Mouse (Mus musculus): ENCODE measurements at regions not wholly inside any gene's neighbourhood (a gene's known extent, or its start where the extent isn't known, plus 50 kb on each side); places are given as distances from the start of the nearest gene placed in this dataset.

DNA sequence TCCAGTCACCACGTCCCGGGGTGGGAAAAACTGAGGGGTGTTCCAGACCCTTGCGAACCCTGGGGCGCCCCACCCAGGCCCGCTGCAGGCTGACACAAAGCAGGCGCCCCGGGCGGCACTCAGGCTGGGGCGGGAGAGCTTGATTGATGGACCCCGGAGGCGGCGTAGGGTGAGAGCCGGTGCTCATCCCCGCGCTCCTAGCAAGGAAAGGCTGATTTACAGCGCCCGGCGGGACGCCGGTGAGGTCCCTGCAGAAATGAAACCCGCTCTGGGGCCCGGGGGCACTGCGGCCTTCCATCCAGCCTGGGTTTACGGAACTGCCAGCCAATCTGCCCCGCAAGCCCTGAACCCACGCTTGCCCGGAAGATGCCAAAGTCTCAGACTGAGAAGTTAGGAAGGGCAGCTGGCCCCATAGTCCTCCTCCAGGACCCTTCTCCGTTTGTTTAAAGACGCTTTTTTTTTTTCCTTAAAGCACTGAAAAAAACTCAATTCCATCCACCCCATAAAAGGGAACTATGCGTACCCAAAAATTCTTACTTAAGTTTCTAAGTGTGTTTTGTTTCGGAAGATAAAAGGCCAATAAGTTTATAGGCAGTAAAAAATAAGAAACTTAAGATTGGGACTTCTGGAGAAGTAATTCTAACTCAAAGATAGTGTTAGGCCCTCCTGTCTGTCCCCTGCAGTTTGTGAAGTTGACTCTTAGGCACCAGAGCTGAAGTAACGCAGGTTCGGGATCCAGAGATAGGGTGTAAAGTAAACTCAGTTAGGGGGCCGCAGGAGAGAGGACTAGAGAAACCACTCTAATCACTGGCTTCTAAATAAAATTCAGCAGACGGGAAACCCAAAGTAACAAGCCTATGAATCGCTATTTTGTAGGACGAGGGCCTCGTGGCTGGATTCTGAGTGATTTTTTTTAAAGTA lies 263.4 kb upstream of the Nfe2l3 start:
- intact Hi-C loops (cut with DNase I) = loop anchor here (2.0 to 5.0 kb wide), 6 partner anchors 42 to 490 kb away; no protein-coding TSS in a partner anchor
- DNase-seq (ENCODE audit: low spot score) = no peak

- DNase-seq (ENCODE audit: low spot score) = no peak
These were observed 262.5 kb upstream of the Nfe2l3 start for GRCm38 (mm10) chr6:51169971-51170411.

DNA sequence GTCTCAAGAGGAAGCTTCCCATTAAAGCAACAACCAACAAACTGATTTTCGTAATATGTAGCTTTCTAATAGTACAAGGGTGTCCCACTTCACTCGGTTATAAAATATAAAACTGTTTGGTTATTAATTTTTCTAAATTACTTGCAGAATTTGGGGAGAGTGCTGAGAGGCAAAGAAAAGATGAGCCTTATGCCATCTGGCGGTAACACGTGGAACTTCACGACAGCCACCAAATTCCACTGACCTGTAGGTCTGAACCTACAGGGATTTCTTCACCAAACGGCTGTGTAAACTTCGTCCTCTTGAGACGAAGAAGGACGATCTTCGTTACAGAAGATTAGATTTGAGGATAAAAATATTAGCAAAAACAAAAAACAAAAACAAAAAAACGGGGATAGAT lies 262.1 kb upstream of the Nfe2l3 start:
- no peak for DNase-seq (ENCODE audit: low spot score)
- intact Hi-C loops (cut with DNase I) = no loop called here

More at GRCm38 (mm10) chr6:51169971-51170411, 262.5 kb upstream of the Nfe2l3 start:
- intact Hi-C loops (cut with DNase I) = loop anchor here (2.0 to 5.0 kb wide), 6 partner anchors 43 to 491 kb away; no protein-coding TSS in a partner anchor

DNA sequence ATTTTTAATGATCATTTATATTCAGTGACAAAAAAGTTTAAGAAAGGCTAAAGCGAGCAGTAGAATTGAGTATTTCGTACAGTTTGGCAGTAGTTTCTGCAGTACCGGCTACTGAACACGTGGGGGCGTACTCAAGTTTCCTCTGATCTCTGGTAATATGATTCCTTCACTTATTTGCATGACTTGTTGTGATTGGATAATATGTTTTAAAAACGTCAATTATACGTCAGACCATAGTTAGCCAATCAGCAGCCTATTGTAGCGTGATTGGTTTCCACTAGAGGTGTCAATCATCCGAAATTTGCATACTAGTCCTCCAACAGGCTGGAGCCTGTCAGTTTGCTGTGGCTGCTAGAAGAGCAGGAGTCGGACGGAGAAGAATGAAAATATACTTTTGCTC lies 261.6 kb upstream of the Nfe2l3 start:
- peak; percentile 49 for DNase-seq (ENCODE audit: low spot score)
- intact Hi-C loops (cut with DNase I) = no loop called here

DNA sequence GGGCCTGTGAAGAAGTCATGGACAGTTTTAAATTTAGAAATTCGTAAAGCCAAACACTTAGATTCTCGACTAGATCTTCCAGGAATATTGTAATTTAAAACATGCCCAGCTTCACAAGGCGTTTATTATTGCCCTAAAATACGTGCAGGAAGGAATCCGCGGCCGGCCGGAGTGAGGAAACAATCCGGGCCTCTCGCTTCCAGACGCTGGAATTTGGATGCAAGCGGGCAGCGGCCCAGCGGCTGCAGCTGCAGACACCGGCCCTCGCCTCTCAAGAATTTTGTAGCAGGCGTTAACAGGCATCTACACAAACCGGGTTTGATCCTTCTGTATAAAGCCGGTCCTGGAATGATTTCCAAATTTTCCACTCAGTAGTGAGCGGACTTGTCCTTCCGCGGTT lies 260.7 kb upstream of the Nfe2l3 start:
- DNase-seq (ENCODE audit: low spot score) = no peak

DNA sequence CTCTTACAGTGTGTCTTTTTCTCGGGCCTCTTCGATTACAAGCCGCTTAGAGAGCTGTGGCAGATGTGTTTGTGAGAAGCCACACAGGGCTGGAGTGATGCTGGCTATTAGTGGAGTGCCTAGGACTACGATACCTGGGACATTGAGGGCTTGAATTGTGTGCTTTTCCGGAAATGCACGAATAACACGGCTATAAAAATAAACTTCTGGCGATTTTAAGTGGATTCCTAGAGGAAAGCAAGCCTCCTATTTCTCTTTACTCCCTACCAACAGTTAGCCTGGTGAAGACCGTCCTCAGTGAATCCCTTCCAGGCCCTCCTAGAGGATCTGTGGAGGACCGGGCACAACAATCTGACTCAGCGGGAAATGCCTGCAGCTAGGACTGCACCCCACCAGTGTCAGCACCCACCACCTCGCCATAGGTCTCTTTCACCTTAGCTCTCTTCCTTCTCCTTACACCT lies 260.1 kb upstream of the Nfe2l3 start:
- no peak for DNase-seq (ENCODE audit: low spot score)
- intact Hi-C loops (cut with DNase I) = no loop called here

More for the DNA sequence above, 260.7 kb upstream of the Nfe2l3 start:
- intact Hi-C loops (cut with DNase I) = no loop called here

DNA sequence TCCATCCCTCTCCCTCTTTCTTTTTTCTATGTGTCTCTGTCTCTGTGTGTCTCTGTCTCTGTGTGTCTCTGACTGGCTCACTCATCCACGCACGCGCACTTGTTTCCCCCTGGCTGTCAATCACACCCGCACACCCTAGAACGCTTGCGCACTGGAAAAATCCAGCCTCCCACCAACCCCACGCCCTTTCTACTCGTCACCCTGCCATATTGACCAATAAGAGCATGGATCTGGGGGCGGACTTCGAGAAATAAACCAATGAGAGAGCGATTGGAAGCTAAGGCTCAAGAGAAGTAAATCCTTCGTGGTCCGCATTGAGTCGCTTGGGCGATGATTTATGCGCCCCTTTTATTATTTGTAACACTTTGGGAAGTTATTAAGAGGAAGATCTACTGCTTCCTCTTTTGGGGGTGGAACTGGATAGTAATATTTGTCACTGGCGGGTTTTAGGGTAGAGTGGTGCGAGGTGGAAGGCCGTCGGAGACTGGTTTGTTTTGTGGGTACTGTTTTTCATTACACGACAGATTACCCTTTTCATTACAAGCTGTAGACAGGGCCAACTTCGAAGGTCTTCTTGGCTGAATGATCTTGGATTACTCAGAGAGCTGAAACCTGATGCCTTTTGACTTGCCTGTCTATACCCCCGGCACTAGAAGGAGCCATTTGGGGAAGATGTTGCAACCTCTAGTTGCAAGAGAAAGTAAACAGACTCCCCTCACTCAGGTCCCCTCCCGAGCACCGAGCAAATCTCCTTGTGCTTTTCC lies 259.4 kb upstream of the Nfe2l3 start:
- intact Hi-C loops (cut with DNase I) = no loop called here
- peak; percentile 91 for DNase-seq (ENCODE audit: low spot score)

GRCm38 (mm10) chr6:51173620-51174442 lies 258.6 kb upstream of the Nfe2l3 start:
- no peak for DNase-seq (ENCODE audit: low spot score)
- intact Hi-C loops (cut with DNase I) = no loop called here

GRCm38 (mm10) chr6:51174443-51175021 lies 257.9 kb upstream of the Nfe2l3 start:
- no peak for DNase-seq (ENCODE audit: low spot score)
- intact Hi-C loops (cut with DNase I) = no loop called here

DNA sequence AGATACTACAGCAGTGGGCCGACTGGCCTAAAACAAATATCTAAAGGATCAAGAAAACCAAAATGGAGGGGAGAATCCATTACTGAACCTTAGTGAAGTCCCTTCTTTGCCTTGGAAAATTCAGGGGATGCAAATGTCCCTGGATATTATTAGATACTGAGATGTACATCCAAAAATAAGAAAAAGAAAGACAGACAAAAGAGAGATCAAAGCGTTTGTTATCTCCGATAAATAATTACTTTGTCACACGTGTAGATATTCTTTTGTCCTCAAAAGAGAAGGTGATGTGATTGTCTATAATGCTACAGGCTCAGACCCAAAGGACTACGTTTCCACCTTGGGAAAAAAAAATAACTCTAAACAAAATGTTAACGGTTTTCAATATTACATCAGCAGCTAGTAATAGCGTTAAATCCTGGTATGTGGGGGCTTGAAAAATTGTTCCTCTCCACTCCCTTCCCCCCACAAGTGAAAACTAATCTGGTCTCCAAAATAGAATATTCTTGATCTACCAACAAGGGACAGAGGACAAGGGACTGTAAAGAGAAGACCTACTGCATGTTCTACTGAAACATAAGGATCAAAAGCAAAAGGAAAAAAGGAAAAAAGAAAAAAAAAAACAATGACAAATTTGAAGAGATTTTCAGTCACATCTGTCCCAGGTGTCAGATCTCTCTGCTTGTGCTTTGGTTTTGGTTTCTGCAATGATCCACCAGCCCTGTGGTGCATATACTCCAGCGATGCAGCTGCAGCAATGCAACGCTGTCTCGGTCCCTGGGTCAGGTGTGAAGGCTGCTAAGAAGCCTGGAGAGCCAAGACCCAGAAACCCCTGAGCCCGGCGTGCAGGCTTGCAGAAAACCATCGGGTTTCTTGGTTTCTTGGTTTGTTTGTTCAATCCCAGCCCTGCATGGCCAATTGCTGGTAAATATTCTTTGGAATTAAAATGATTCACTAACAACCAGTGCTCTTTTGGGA lies 256.6 kb upstream of the Nfe2l3 start:
- intact Hi-C loops (cut with DNase I) = no loop called here

GRCm38 (mm10) chr6:51176791-51177433 lies 255.6 kb upstream of the Nfe2l3 start:
- DNase-seq (ENCODE audit: low spot score) = no peak
- intact Hi-C loops (cut with DNase I) = no loop called here

More for the DNA sequence above, 256.6 kb upstream of the Nfe2l3 start:
- DNase-seq (ENCODE audit: low spot score) = no peak

GRCm38 (mm10) chr6:51177701-51178060 lies 254.8 kb upstream of the Nfe2l3 start:
- intact Hi-C loops (cut with DNase I) = loop anchor here (2.0 kb wide), 1 partner anchor 1959 kb away; no protein-coding TSS in a partner anchor
- no peak for DNase-seq (ENCODE audit: low spot score)

DNA sequence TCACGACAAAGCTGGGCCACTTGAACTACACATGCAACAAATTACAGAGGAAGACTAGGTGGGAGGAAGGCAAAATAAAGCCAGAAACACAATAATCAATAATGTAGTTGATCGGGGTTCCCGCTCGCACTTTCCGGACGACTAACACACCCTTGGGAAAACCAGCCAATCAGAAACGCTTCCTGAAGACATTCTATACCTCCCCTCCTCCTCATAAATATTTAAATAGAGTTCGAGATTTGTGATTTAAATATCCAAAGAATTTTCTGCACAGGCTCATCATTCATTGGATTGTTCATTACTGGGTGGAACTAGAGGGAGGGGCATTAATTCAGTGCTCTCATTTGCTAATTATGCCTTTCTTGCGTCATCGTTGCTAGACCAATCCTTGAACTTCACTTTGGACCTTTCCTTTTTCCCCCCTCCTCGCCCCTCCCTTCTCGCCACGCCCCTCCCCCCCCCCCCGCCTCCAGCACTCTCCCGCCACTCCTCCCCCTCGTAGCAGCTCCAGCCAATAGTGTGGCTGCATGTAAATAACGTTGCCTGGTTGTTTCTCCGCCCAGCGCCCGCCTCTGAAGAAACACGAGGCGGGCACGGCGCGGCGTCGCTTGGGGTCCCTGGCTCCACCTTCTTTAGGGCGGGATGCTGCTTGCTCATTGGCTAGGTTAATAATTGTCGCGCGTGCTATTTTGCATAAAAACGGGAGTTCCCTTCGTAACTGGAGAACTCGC lies 254.2 kb upstream of the Nfe2l3 start:
- intact Hi-C loops (cut with DNase I) = loop anchor here (2.0 kb wide), 1 partner anchor 1959 kb away; no protein-coding TSS in a partner anchor
- peak; percentile 83 for DNase-seq (ENCODE audit: low spot score)

DNA sequence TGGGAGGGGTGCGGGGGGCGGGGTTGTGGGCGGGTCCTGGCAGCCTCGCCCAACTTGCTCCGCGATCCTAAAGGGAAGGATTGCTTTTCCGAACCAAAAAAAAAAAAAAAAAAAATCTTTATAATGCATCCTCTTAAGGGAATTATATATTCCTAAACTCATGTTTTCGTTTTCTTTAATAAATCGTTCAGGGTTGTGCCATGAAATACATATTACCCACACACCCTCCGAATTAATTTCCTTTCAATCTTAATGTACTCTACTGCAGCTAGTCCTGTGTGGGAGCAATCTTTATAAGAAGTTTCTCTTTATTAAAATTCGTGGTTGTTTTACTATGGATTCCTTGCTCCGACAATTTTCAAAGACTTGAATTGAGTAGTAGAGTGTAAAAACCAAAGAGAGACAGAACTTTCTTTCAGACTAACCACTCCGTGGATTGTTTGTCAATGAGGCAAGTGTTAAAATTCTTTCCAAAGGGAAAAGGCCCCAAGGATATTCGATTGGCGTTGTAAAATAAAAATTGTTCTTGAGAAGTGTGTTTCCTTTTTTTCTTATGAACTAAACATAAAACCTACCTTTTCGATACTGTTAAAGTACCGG lies 253.6 kb upstream of the Nfe2l3 start:
- DNase-seq (ENCODE audit: low spot score) = no peak
- intact Hi-C loops (cut with DNase I) = loop anchor here (2.0 kb wide), 1 partner anchor 1960 kb away; no protein-coding TSS in a partner anchor

DNA sequence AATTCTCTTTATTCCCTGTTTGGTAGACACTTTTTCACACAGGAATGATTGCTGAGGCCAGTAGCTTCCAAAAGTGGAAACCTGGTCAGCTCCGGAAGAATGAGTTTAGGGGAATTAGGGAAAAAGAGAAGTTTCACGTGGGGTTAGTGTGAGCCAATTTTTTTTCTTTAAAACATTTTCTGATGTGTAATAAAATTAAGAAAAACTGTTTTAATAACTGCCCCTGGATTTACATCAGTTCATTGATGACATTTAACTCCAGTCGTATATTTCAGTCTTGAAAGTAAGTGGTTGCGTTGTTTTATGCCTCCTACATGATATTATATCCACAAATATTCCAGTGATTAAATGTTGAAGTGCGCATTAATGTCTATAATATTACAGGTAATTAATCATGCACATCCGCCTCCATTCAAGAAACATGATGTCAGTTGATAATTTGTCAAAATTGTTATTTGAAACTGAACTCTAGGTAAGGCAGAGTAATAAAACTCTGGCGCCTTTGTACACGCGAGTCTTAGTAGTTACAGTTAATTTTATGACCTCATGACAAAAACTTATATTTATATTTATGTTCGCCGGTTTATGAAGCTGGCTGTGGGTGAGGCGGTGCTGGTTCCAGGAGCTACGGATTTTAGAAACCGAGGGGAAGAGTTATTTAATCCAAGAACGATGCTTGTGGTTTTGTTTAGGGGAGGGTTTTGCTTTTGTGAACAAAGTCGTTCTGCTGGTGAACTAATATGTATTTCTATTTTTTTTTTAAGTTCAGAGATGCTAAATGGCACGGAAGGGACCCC lies 252.5 kb upstream of the Nfe2l3 start:
- intact Hi-C loops (cut with DNase I) = loop anchor here (2.0 to 5.0 kb wide), 5 partner anchors 827 to 1961 kb away; partner anchors contain the start of genes Evx1 and Hoxa2
- no peak for DNase-seq (ENCODE audit: low spot score)

All from heart, postnatal 25 days (tissue).